Mouse (Mus musculus) hindbrain, postnatal 0 days (tissue): ENCODE measurements around the gene Foxo4. TPM values are rescaled to one million over a fixed set of nuclear protein-coding genes. Genes with fewer than 3 reads are reported as not detected.

ENCODE experiments used
- ATAC-seq: fragments of 200-750 bp; cut with Nextera tagmentation; 2 replicates; pipeline ENCODE4 v1.8.0; 2017; ENCODE audit warnings: mild to moderate bottlenecking, moderate TSS enrichment, moderate library complexity
- DNase-seq: peaks from one replicate; pipeline ENCODE4 v3.0.0-alpha.2; 2015; ENCODE audit warnings: low spot score
- H3K27ac ChIP-seq: fragments of 300-500 bp; sonication (generic); 2 replicates; pipeline ENCODE4 v1.5.1; 2014; ENCODE audit warnings: mild to moderate bottlenecking
- H3K27me3 ChIP-seq: fragments of 300-500 bp; sonication (generic); 2 replicates; pipeline ENCODE4 v1.6.1; 2014; ENCODE audit warnings: low read length, mixed read lengths; ENCODE audit not compliant: insufficient read depth
- H3K36me3 ChIP-seq: fragments of 300-500 bp; sonication (generic); 2 replicates; pipeline ENCODE4 v1.6.1; 2014; ENCODE audit warnings: low read length, mixed read lengths; ENCODE audit not compliant: insufficient read depth
- H3K4me1 ChIP-seq: fragments of 300-500 bp; sonication (generic); 2 replicates; pipeline ENCODE4 v1.6.1; 2014; ENCODE audit warnings: antibody characterized with exemption, low read length, mixed read lengths; ENCODE audit not compliant: insufficient read depth
- H3K4me2 ChIP-seq: fragments of 300-500 bp; sonication (generic); 2 replicates; pipeline ENCODE4 v1.6.1; 2014; ENCODE audit warnings: low read depth, mild to moderate bottlenecking, low read length, moderate library complexity, mixed read lengths
- H3K4me3 ChIP-seq: fragments of 300-500 bp; sonication (generic); 2 replicates; pipeline ENCODE4 v1.5.1; 2014; ENCODE audit warnings: low read length
- H3K9ac ChIP-seq: fragments of 300-500 bp; sonication (generic); replicated peaks from 2 replicates; pipeline ENCODE4 v1.6.1; 2014; ENCODE audit warnings: mild to moderate bottlenecking, low read length, moderate library complexity, mixed read lengths
- H3K9me3 ChIP-seq: fragments of 300-500 bp; sonication (generic); 2 replicates; pipeline ENCODE4 v1.6.1; 2016; ENCODE audit warnings: low read length, mixed read lengths
- CTCF ChIP-seq: IDR thresholded peaks from 2 replicates; pipeline ENCODE4 v1.5.1; 2016; ENCODE audit warnings: antibody characterized with exemption, control low read depth, low read depth
- WGBS: fragments of 180-500 bp; shearing (Covaris S2); extraction: QIAGEN DNeasy Blood & Tissue Kit; methylation state at CpG from one replicate; pipeline ENCODE4 v1.1.7; 2014; 5-methylcytosine and 5-hydroxymethylcytosine counted together
- polyA plus RNA-seq: library from polyadenylated mRNA; unstranded; fragments of >200 nt; fragmentation: Nextera tagmentation; extraction: Ambion mirVana; gene quantifications from 2 replicates; pipeline ENCODE4 v1.2.1, GENCODE M21; 2015
- total RNA-seq: library from RNA; depleted of rRNA; stranded (reverse); fragments of >200 nt; gene quantifications from 2 replicates; pipeline ENCODE4 v1.2.3, GENCODE M21; 2014

Gene Foxo4
- total and polyA plus RNA-seq, 2 experiments from 2014 or later: 0.63 to 21.4 TPM

DNA sequence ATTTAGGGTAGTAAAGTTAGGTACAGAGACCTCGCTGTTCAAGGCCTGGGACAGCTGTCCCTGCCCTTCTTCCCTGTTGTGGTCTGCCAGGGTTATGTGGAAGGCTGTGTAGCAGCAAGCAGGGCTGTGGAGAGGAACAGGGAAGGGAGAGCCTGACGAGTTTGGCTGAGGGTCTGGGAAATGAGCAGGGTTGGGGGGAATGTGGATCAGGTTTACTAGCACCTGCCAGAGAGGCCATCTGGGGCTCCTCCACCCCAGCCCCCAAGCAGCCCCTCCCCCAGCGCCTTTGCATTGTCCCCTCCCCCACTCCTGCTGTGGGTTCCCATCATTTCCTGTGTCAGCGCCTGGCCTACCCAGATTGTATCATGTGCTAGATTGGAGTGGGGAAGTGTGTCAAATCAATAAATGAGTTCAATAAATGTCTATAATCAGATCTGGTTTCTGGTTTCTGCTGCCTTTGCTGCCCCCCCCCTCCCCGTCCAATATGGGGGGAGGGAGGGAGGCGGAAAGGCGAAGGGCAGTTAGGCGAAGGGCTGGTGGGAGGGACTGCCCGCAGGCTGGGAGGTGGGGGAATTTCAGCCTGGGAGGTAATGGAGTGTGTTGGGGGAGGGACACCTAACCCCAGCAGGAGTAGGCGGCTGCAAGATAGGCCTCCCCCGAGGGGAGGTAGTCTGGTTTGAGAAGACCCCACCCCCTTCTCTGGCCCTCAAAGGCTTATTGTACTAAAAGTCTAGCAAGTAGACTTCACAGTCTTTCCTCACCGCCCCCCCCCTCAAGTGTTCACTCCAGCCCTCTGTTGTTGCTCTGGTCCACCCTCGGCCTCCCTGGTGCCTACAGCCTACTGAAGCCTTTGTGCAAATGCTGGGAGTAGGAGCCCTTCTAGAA lies 6.4 kb downstream of the Foxo4 start:
- Histone ChIP-seq H3K4me2 (no peak overlapping the region), H3K9me3 (no peaks in the 10 kb centered on the region), H3K4me1 (no peaks in the 10 kb centered on the region), H3K4me3 (no peak overlapping the region), H3K27me3 (no peaks in the 10 kb centered on the region), H3K36me3 (no peaks in the 10 kb centered on the region), H3K9ac (no peak overlapping the region), H3K27ac (no peak overlapping the region)
- no peak for TF ChIP-seq CTCF
- 35% methylated on average over 9 of the region's 13 CpGs for WGBS
- ATAC-seq: peak; percentile 43; the same call in 1 of the 2 replicates
- peak; percentile 6 for DNase-seq

DNA sequence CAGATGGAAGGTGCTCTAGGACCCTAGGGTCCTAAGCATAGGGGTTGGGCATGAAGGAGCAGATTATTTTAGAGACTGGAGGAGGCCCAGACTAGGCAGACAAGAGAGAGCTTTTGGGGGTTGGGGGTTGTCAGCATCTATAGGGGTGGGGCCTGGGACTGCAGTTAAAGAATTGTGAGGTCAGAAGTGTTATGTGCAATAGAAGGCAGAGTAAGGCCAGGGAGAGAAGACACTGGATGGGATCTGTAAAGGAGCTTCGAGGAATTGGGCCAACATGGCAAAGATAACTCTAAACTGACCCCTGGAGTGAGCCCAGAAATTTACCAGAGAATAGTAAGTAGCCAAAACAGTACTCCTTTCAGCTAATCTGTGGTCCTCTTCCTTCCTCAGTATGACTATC lies 9.6 kb downstream of the Foxo4 start, which contains the start of gene Gm614:
Gene Gm614 (minus strand): TSS at position 101 of the 400 bp plus-strand sequence.
- WGBS: 68% methylated on average over 1 of the region's 1 CpGs
- H3K36me3 ChIP-seq: no peaks in the 10 kb centered on the region
- no peaks in the 10 kb centered on the region for H3K4me1 ChIP-seq
- no peak for DNase-seq
- no peak for ATAC-seq
- no peak within 1 kb of the TSS for H3K4me3 ChIP-seq
- H3K27ac ChIP-seq: no peak within 1 kb of the TSS
- H3K9me3 ChIP-seq: no peaks in the 10 kb centered on the region
- no peak within 1 kb of the TSS for H3K9ac ChIP-seq
- no peaks in the 10 kb centered on the region for H3K27me3 ChIP-seq
- H3K4me2 ChIP-seq: no peak within 1 kb of the TSS
- TF ChIP-seq CTCF: no peak

DNA sequence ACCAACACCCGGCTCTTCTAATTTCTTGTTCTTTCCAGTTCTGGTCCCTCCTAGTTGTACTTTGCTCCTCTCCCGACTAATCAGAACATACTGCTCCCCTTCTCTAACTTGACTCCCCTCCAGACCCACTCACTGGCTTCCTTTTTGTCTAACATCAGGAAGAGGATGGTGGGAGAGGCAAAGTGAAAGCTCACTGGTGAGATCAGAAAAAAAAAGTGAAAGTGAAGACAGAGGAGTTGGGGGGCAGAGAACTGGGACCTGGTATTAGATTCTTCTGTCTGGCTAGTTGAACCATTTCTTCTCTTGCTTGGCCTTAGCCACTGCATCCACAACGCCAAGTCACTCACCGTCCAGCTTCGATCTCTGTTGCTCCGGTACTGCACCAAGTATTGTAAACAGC lies 12.3 kb downstream of the Foxo4 start:
- Histone ChIP-seq H3K27me3 (no peaks in the 10 kb centered on the region), H3K4me3 (no peak overlapping the region), H3K36me3 (no peaks in the 10 kb centered on the region), H3K9ac (no peak overlapping the region), H3K4me1 (no peaks in the 10 kb centered on the region), H3K9me3 (no peaks in the 10 kb centered on the region), H3K4me2 (no peak overlapping the region), H3K27ac (no peak overlapping the region)
- DNase-seq (no peak), ATAC-seq (no peak)
- 91% methylated on average over 6 of the region's 6 CpGs for WGBS
- no peak for TF ChIP-seq CTCF

DNA sequence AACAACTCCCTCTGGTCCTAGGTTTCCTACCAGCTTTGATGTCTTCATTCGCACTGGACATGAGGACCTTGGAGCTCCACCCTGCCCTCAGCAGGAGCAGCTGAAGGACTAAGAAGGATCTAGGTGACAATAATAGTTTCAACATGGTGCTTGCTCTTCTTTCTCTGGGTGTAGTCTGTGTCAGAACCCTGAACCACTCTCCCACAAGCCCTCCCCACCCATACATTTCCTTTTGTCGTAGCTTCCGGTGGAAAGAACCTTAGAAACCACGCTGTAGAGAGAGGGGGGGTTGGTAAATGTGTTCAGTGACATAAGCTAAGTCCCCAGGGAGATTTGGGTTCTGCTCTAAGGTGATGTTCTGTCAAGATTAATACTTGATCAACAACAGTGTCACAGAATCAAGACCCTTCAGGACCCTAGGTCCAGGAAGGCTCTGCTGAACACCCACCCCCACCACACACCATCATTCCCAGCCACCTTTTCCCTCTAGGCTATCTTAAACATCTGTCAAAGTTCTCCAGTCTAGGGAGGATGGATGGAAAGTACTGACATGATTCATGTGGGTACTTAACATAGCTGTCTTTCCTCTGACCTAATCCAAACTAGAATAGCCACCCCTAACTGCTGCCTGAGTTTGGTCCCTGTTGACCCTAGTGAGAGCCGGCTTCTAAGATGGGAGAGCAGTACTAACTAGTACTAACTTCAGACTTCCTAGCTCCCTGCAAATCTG lies 13.9 kb downstream of the Foxo4 start, which contains the start of gene Il2rg:
Gene Il2rg (minus strand): TSS at position 231 of the 730 bp plus-strand sequence.
- WGBS: 71% methylated on average over 5 of the region's 5 CpGs
- TF ChIP-seq CTCF: no peak
- no peaks in the 10 kb centered on the region for H3K9me3 ChIP-seq
- no peaks in the 10 kb centered on the region for H3K27me3 ChIP-seq
- ATAC-seq: no peak
- no peak within 1 kb of the TSS for H3K27ac ChIP-seq
- no peaks in the 10 kb centered on the region for H3K4me1 ChIP-seq
- H3K36me3 ChIP-seq: no peaks in the 10 kb centered on the region
- no peak for DNase-seq
- H3K4me2 ChIP-seq: no peak within 1 kb of the TSS
- H3K9ac ChIP-seq: no peak within 1 kb of the TSS
- H3K4me3 ChIP-seq: no peak within 1 kb of the TSS

DNA sequence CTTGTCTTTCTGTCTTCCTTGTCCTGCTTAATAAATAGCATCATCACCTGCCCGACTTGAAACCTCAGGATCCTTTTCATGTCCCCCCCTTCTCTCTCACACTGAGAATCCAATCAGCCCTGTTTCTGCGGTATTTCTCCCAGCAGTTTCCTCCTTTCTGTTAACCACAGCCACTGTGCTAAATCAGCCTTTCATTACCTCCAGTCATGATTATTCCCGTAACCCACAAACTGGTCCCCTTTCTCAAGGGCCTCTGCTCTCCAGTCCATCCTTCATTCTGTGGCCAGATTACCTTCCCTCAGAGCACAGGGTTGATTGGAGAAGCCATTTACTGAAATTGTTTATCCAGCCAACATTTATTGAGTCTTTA lies 14.4 kb downstream of the Foxo4 start, which contains the start of gene Gm20489:
Gene Gm20489 (minus strand): TSS at position 269 of the 370 bp plus-strand sequence.
- WGBS: 56% methylated on average over 3 of the region's 3 CpGs
- no peak for TF ChIP-seq CTCF
- DNase-seq (no peak), ATAC-seq (no peak)
- no peak within 1 kb of the TSS for H3K4me3 ChIP-seq
- H3K4me2 ChIP-seq: no peak within 1 kb of the TSS
- H3K27ac ChIP-seq: no peak within 1 kb of the TSS
- no peaks in the 10 kb centered on the region for H3K4me1 ChIP-seq
- H3K9ac ChIP-seq: no peak within 1 kb of the TSS
- no peaks in the 10 kb centered on the region for H3K36me3 ChIP-seq
- no peaks in the 10 kb centered on the region for H3K27me3 ChIP-seq
- H3K9me3 ChIP-seq: no peaks in the 10 kb centered on the region

DNA sequence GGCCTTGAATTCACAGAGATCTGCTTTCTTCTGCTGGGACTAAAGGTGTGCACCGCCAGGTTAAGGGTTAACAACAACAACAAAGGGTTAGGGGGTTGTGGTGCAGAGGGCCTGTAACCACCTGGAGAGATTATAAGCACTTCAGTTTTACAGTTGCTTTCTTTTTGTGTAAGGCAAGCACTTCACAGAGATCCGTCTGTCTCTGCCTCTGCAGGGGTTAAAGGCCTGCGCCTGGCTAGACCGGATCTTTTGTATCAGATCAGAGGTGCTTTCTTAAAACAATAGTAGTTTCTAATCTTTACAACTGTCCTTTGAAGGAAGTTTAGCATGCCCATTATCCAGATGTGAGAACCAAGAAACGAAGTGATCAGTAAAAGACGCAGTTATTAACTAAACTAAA lies 19.1 kb downstream of the Foxo4 start:
- no peaks in the 10 kb centered on the region for H3K27me3 ChIP-seq

More for the DNA sequence above, 19.1 kb downstream of the Foxo4 start:
- TF ChIP-seq CTCF: no peak
- Histone ChIP-seq H3K27ac (peak overlapping the region; percentile 73; the same call in 1 of the 2 replicates), H3K9ac (peak overlapping the region; percentile 62), H3K4me2 (peak overlapping the region; percentile 59), H3K9me3 (no peaks in the 10 kb centered on the region), H3K36me3 (no peaks in the 10 kb centered on the region), H3K4me3 (peak overlapping the region; percentile 49), H3K4me1 (no peaks in the 10 kb centered on the region)
- 31% methylated on average over 6 of the region's 6 CpGs for WGBS
- DNase-seq: no peak
- no peak for ATAC-seq
